Mouse (Mus musculus): ENCODE measurements at regions not wholly inside any gene's neighbourhood (a gene's known extent, or its start where the extent isn't known, plus 50 kb on each side); places are given as distances from the start of the nearest gene placed in this dataset.

DNA sequence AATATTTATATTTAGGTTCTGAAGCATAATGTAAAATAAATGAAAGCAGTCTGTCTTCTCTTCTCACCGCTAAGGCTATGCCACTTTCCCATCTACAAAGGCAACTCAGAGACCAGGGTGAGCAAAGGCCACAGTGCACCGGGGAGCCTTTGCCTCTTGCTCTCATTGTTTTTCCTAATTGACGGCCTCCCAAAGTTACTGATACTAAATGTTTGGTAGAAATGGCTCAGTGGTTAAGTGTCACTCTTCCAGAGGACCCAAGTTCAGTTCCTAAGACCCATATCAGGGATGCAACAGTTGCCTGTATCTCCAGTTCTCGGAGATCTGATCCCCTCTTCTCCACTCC is 159.5 kb upstream of the Arl4c start:
- no peak for TF ChIP-seq MAX (IDR thresholded peaks at IDR 0.05; ENCODE audit: low read length)
- no peak for TF ChIP-seq POLR2A (IDR thresholded peaks at IDR 0.05; ENCODE audit: low read depth, low read length)
- TF ChIP-seq POLR2AphosphoS2 (IDR thresholded peaks at IDR 0.05; ENCODE audit: low read depth, low read length), result no peak
- TF ChIP-seq CTCF (conservative IDR thresholded peaks at IDR 0.05 in 1 of 2, IDR thresholded peaks at IDR 0.05 in 1 of 2; ENCODE audit: low read depth in 2 of 2, low read length in 2 of 2), result no peak
- TF ChIP-seq EP300 (IDR thresholded peaks at IDR 0.05; ENCODE audit: low read length), result no peak
- TF ChIP-seq JUND (conservative IDR thresholded peaks at IDR 0.05; ENCODE audit: low read depth, low read length), result no peak
- no peak for TF ChIP-seq CHD2 (IDR thresholded peaks at IDR 0.05; ENCODE audit: low read length)
- TF ChIP-seq ZC3H11A (IDR thresholded peaks at IDR 0.05; ENCODE audit: low read depth, low read length), result no peak
- no peak for TF ChIP-seq HCFC1 (IDR thresholded peaks at IDR 0.05; ENCODE audit: low read depth, low read length)
- no peak for TF ChIP-seq TBP (conservative IDR thresholded peaks at IDR 0.05; ENCODE audit: low read depth, low read length)
